Mouse (Mus musculus): Measurements from ENCODE around the gene Gna15. TPM values are rescaled to one million over a fixed set of nuclear protein-coding genes. Genes with fewer than 3 reads are reported as not detected.

The Gna15 gene
- polyA plus RNA-seq, 1 experiment: 1.4 TPM

- 10% methylated on average over 7 of the region's 7 CpGs for WGBS
- peak; percentile 72 for TF ChIP-seq CTCF (IDR thresholded peaks at IDR 0.05; ENCODE audit: borderline replicate concordance, insufficient read depth, low read depth, low read length)
- no peak for TF ChIP-seq POLR2A (IDR thresholded peaks at IDR 0.05; ENCODE audit: borderline replicate concordance, insufficient read depth, low read length)
- peak; percentile 51 to 65 for DNase-seq
- H3K4me3 ChIP-seq (replicated peaks; ENCODE audit: insufficient read depth, low read depth, low read length): no peak overlapping the region
- H3K4me1 ChIP-seq (ENCODE audit: control insufficient read depth, insufficient read depth, low read length): peaks cover 3% of the 10 kb centered on the region; the same call in 1 of the 2 replicates
- H3K27ac ChIP-seq (ENCODE audit: insufficient read depth, low read length): no peak overlapping the region
- no peaks in the 10 kb centered on the region for H3K27me3 ChIP-seq (ENCODE audit: control insufficient read depth, insufficient read depth, low read length)
Observed at GRCm38 (mm10) chr10:81550257-81550656, 26.2 kb upstream of the Gna15 start.

GRCm38 (mm10) chr10:81548944-81549343 lies 24.9 kb upstream of the Gna15 start:
- DNase-seq: no peak
- TF ChIP-seq POLR2A (IDR thresholded peaks at IDR 0.05; ENCODE audit: borderline replicate concordance, insufficient read depth, low read length) (no peak), CTCF (IDR thresholded peaks at IDR 0.05; ENCODE audit: borderline replicate concordance, insufficient read depth, low read depth, low read length) (no peak)
- no peak overlapping the region for H3K27ac ChIP-seq (ENCODE audit: insufficient read depth, low read length)
- no peaks in the 10 kb centered on the region for H3K27me3 ChIP-seq (ENCODE audit: control insufficient read depth, insufficient read depth, low read length)
- peaks cover 3% of the 10 kb centered on the region; the same call in 1 of the 2 replicates for H3K4me1 ChIP-seq (ENCODE audit: control insufficient read depth, insufficient read depth, low read length)
- no peak overlapping the region for H3K4me3 ChIP-seq (replicated peaks; ENCODE audit: insufficient read depth, low read depth, low read length)
- 77% methylated on average over 5 of the region's 5 CpGs for WGBS

GRCm38 (mm10) chr10:81546788-81547571 lies 23.0 kb upstream of the Gna15 start:
- no peak overlapping the region for H3K4me3 ChIP-seq (replicated peaks; ENCODE audit: insufficient read depth, low read depth, low read length)
- no peak overlapping the region for H3K27ac ChIP-seq (ENCODE audit: insufficient read depth, low read length)
- no peaks in the 10 kb centered on the region for H3K27me3 ChIP-seq (ENCODE audit: control insufficient read depth, insufficient read depth, low read length)
- H3K4me1 ChIP-seq (ENCODE audit: control insufficient read depth, insufficient read depth, low read length): peaks cover 21% of the 10 kb centered on the region
- no peak for TF ChIP-seq CTCF (IDR thresholded peaks at IDR 0.05; ENCODE audit: borderline replicate concordance, insufficient read depth, low read depth, low read length)
- TF ChIP-seq POLR2A (IDR thresholded peaks at IDR 0.05; ENCODE audit: borderline replicate concordance, insufficient read depth, low read length): no peak
- DNase-seq: no peak
- WGBS: 93% methylated on average over 13 of the region's 13 CpGs

GRCm38 (mm10) chr10:81546332-81546731 lies 22.3 kb upstream of the Gna15 start:
- WGBS: 90% methylated on average over 5 of the region's 5 CpGs
- H3K4me3 ChIP-seq (replicated peaks; ENCODE audit: insufficient read depth, low read depth, low read length): no peak overlapping the region
- DNase-seq: no peak
- H3K27ac ChIP-seq (ENCODE audit: insufficient read depth, low read length): no peak overlapping the region
- H3K4me1 ChIP-seq (ENCODE audit: control insufficient read depth, insufficient read depth, low read length): peaks cover 26% of the 10 kb centered on the region
- H3K27me3 ChIP-seq (ENCODE audit: control insufficient read depth, insufficient read depth, low read length): no peaks in the 10 kb centered on the region
- TF ChIP-seq POLR2A (IDR thresholded peaks at IDR 0.05; ENCODE audit: borderline replicate concordance, insufficient read depth, low read length) (no peak), CTCF (IDR thresholded peaks at IDR 0.05; ENCODE audit: borderline replicate concordance, insufficient read depth, low read depth, low read length) (no peak)

DNA sequence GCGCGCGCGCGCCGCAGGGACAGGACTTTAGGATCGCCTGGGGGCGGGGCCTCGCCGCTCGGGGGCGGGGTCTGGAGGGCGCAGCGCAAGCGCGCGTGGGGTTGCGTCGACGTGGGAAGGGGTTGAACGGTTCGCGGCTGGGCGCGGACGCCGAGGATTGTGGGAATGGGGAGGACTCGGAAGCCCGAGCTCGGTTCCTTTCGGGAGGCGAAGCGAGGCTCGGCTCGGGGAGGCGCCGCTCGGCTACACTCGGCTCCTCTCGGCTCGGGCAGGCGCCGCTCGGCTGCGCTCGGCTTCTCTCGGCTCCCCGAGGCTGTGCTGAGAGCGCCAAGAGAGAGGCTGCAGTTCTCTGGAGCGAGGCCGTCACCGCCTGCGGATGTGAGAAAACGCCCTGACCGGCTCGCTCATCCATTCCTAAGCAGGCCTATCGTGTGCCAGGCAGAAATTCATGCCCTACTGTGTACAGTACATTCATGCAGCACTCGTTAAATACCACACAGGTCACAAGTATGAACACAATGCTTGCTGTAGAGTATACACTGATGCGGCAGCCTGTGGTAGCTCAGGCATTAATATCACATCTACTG lies 21.2 kb upstream of the Gna15 start, which contains the start of gene Gna11:
Gna11 (minus strand) TSS at position 30 of the 587 bp plus-strand sequence.
- peak; percentile 100 for DNase-seq
- under 1% methylated on average over 59 of the region's 59 CpGs for WGBS
- H3K27me3 ChIP-seq (ENCODE audit: control insufficient read depth, insufficient read depth, low read length): no peaks in the 10 kb centered on the region
- H3K4me3 ChIP-seq (replicated peaks; ENCODE audit: insufficient read depth, low read depth, low read length): peak within 1 kb of the TSS; percentile 79
- peaks cover 37% of the 10 kb centered on the region for H3K4me1 ChIP-seq (ENCODE audit: control insufficient read depth, insufficient read depth, low read length)
- peak within 1 kb of the TSS; percentile 90 for H3K27ac ChIP-seq (ENCODE audit: insufficient read depth, low read length)
- TF ChIP-seq CTCF (IDR thresholded peaks at IDR 0.05; ENCODE audit: borderline replicate concordance, insufficient read depth, low read depth, low read length) (no peak), POLR2A (IDR thresholded peaks at IDR 0.05; ENCODE audit: borderline replicate concordance, insufficient read depth, low read length) (peak; percentile 87; the same call in 1 of the 2 replicates)

GRCm38 (mm10) chr10:81544296-81545160 lies 20.5 kb upstream of the Gna15 start:
- Histone ChIP-seq H3K27ac (ENCODE audit: insufficient read depth, low read length) (peak overlapping the region; percentile 76), H3K4me3 (replicated peaks; ENCODE audit: insufficient read depth, low read depth, low read length) (peak overlapping the region; percentile 79), H3K4me1 (ENCODE audit: control insufficient read depth, insufficient read depth, low read length) (peaks cover 42% of the 10 kb centered on the region), H3K27me3 (ENCODE audit: control insufficient read depth, insufficient read depth, low read length) (no peaks in the 10 kb centered on the region)
- WGBS: under 1% methylated on average over 93 of the region's 93 CpGs
- no peak for DNase-seq
- no peak for TF ChIP-seq POLR2A (IDR thresholded peaks at IDR 0.05; ENCODE audit: borderline replicate concordance, insufficient read depth, low read length)
- no peak for TF ChIP-seq CTCF (IDR thresholded peaks at IDR 0.05; ENCODE audit: borderline replicate concordance, insufficient read depth, low read depth, low read length)

DNA sequence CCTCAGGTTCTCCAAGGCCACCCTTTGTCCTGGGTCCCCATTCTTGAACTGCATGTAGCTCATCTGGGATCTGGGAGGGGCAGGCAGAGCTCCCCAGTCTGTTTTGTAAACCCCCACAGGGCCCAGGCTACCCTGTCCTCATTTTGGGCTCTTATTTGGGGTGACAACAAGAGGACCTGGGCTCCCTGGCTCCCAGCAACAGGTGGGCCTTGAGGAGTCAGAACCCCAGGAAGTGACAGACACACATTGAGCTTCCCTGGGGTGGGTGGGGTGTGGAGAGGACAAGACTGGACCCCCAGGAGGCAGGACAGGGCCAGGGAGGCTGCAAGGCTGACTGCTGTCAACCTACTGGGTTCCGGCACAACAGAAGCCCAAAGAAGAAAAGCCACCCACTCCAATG lies 19.6 kb upstream of the Gna15 start:
- Histone ChIP-seq H3K27me3 (ENCODE audit: control insufficient read depth, insufficient read depth, low read length) (no peaks in the 10 kb centered on the region), H3K27ac (ENCODE audit: insufficient read depth, low read length) (no peak overlapping the region), H3K4me3 (replicated peaks; ENCODE audit: insufficient read depth, low read depth, low read length) (peak overlapping the region; percentile 79), H3K4me1 (ENCODE audit: control insufficient read depth, insufficient read depth, low read length) (peaks cover 45% of the 10 kb centered on the region)
- TF ChIP-seq POLR2A (IDR thresholded peaks at IDR 0.05; ENCODE audit: borderline replicate concordance, insufficient read depth, low read length) (no peak), CTCF (IDR thresholded peaks at IDR 0.05; ENCODE audit: borderline replicate concordance, insufficient read depth, low read depth, low read length) (no peak)
- DNase-seq: no peak
- whole genome bisulfite sequencing: 42% methylated on average over 1 of the region's 1 CpGs

Measured in cerebellum, adult 2 months (tissue).